Mouse (Mus musculus): Measurements from ENCODE around the gene Tceal5.

Gene Tceal5

DNA sequence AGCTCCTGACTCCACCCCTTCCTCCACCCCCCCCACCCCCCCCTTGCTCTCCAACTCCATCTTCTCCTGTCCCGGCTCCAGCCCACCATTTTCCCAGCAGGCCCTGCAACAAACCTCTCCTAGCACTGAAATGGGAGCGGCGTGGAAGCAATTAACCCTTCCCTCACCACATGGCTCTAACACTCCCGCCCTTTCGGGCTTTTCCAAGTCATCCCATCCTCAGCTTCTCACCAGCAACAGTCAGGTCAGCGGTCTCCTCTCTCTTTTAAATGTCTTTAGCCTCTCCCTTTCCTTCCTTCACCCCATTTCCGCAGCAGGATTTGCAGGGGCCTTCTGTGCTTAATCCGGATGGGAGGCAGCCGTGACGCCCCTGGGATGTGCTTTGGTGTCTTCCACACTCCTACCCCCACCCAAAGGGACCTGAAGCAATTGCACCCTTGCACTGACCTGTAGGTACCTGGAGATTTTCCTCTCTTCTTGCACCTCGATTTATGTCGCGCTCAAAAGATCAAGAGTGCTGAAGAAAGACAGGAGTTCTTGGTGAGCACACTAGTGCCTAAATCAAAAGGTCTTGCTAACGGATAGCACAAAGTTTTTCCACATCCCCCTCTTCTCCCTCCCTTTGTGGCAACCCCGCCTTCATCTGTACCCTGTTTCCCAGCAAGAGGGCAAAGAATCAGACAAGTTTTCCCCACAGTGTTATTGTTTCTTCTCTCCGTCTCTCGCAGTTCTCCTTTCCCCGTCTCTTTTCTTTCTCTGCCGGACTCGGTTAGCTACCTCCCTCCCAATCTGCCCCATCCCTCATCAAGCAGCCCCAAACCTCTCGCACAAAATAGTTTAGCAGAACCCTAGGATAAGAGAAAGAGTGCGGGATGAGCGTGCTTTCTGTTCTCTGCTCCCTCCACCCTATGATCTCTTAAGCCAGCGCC, 32.2 kb downstream of the Tceal5 start:
- DNase-seq: peak; percentile 79

DNA sequence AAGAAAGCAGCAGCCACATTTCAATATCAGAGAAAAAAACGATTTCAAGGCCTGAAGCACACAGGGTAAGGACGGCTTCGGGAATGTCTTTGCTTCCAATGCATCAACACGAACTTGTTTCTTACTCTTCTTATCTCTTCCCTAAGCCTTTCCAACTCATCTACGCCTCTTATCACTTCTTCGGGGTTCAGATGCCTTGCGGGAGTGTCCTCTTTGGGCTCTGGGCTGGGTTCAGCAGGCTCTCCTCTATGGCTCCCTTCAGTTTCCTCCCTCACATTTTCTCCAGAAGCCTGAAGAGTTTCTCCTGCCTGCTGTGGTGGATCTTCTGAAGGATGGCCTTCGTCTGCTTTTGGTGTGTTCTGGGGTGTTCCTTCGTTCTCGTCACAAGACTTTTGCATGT, 33.1 kb downstream of the Tceal5 start:
- no peak for DNase-seq

Data from embryo, embryonic 11 days (tissue).